Mouse (Mus musculus) heart, adult 9 months (tissue): ENCODE measurements around the gene Dnah2.

Experiments
- DNase-seq, 2 experiments: peaks; one replicate each; pipeline ENCODE4 v3.0.0; 2022; ENCODE audit warnings: low spot score in 2 of 2

Gene Dnah2

GRCm38 (mm10) chr11:69528031-69528390, 20.9 kb downstream of the Dnah2 start:
- DNase-seq: no peak

GRCm38 (mm10) chr11:69527098-69528030, 21.5 kb downstream of the Dnah2 start:
- DNase-seq: no peak

- DNase-seq: no peak
These were observed 22.3 kb downstream of the Dnah2 start for GRCm38 (mm10) chr11:69526631-69527030.

GRCm38 (mm10) chr11:69525661-69526060, 23.2 kb downstream of the Dnah2 start:
- no peak for DNase-seq

GRCm38 (mm10) chr11:69523651-69524050, 25.3 kb downstream of the Dnah2 start:
- DNase-seq: no peak

- DNase-seq: no peak
These were observed 27.3 kb downstream of the Dnah2 start for GRCm38 (mm10) chr11:69521526-69522149.

- DNase-seq: no peak
These were observed 28.9 kb downstream of the Dnah2 start for GRCm38 (mm10) chr11:69519976-69520375.

- DNase-seq: no peak
These were observed 32.2 kb downstream of the Dnah2 start for GRCm38 (mm10) chr11:69516661-69517060.

- no peak for DNase-seq
These were observed 32.7 kb downstream of the Dnah2 start for GRCm38 (mm10) chr11:69516151-69516640.

GRCm38 (mm10) chr11:69513840-69514239, 35.1 kb downstream of the Dnah2 start:
- peak; percentile 17 to 39 for DNase-seq

GRCm38 (mm10) chr11:69510796-69511496, 38.0 kb downstream of the Dnah2 start:
- DNase-seq: no peak

GRCm38 (mm10) chr11:69503863-69504280, 45.0 kb downstream of the Dnah2 start:
- DNase-seq: peak; percentile 65 to 83

- no peak for DNase-seq
These were observed 47.4 kb downstream of the Dnah2 start for GRCm38 (mm10) chr11:69501555-69501954.

GRCm38 (mm10) chr11:69499140-69499539, 49.8 kb downstream of the Dnah2 start:
- DNase-seq: no peak

GRCm38 (mm10) chr11:69491711-69492110, 57.2 kb downstream of the Dnah2 start:
- no peak for DNase-seq

- no peak for DNase-seq
These were observed 58.0 kb downstream of the Dnah2 start for GRCm38 (mm10) chr11:69490898-69491297.

GRCm38 (mm10) chr11:69487474-69487873, 61.4 kb downstream of the Dnah2 start:
- DNase-seq: no peak

- DNase-seq: no peak
These were observed 71.3 kb downstream of the Dnah2 start for GRCm38 (mm10) chr11:69477645-69478044.

- no peak for DNase-seq
These were observed 72.1 kb downstream of the Dnah2 start for GRCm38 (mm10) chr11:69476802-69477201.

- DNase-seq: no peak
These were observed 74.2 kb downstream of the Dnah2 start for GRCm38 (mm10) chr11:69474737-69475136.

GRCm38 (mm10) chr11:69472687-69473086, 76.2 kb downstream of the Dnah2 start:
- no peak for DNase-seq

GRCm38 (mm10) chr11:69471491-69471890, 77.4 kb downstream of the Dnah2 start:
- DNase-seq: no peak
